Mouse (Mus musculus) forelimb bud, embryonic 11.5 days (tissue): ENCODE data around the gene Mt2.

Experiments used
- DNase-seq: peaks from one replicate; pipeline ENCODE4 v3.0.0-alpha.2; 2012; ENCODE audit warnings: low read depth, low spot score

Mt2 gene

DNA sequence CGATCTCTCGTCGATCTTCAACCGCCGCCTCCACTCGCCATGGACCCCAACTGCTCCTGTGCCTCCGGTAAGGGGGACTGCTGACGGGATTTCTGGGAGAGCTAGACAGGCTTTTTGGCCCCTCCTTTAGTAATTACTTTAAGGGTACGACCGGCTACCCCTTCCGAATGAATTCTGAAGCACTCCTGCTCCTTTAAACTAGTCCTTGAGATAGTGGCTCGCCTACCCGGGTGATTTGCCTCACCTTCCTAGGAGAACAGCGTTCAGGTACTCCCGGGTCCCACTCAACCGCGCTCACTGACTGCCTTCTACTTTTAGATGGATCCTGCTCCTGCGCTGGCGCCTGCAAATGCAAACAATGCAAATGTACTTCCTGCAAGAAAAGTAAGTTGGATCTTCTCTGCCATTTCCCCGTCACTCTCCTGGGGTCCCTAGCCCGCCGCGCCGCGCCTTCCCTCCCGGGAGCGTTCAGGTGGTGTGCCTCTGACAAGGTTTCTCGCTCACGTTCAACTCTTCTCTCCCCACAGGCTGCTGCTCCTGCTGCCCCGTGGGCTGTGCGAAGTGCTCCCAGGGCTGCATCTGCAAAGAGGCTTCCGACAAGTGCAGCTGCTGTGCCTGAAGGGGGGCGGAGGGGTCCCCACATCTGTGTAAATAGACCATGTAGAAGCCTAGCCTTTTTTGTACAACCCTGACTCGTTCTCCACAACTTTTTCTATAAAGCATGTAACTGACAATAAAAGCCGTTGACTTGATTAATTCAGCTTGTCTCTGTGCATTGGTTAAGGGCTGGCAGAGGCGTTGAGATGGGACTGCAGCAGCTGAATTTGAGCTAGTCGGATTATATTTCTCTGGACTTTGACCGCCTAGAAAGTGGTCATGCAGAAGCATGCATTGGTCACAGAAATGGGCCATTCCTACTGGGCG lies 607 bp downstream of the Mt2 start:
- DNase-seq: no peak

DNA sequence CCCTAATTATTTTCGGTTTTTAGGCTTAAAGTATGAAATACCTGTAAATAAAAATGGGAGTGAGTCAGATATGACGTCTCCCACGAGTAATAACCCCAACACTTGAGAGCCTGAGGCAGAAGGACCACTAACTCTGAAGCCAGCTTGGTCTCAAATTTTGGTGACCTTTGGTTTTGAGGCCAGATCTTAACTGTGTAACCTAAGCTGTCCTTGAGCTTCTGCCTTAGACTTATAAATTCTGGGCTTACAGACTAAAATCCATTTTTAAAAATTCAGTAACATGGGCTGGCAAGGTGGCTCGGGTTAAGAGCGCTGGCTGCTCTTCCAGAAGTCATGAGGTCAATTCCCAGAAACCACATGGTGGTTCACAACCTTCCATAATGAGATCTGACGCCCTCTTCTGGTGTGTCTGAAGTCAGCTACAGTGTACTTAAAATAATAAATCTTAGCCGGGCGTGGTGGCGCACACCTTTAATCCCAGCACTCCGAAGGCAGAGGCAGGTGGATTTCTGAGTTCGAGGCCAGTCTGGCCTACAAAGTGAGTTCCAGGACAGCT lies 1.5 kb downstream of the Mt2 start:
- DNase-seq: no peak

DNA sequence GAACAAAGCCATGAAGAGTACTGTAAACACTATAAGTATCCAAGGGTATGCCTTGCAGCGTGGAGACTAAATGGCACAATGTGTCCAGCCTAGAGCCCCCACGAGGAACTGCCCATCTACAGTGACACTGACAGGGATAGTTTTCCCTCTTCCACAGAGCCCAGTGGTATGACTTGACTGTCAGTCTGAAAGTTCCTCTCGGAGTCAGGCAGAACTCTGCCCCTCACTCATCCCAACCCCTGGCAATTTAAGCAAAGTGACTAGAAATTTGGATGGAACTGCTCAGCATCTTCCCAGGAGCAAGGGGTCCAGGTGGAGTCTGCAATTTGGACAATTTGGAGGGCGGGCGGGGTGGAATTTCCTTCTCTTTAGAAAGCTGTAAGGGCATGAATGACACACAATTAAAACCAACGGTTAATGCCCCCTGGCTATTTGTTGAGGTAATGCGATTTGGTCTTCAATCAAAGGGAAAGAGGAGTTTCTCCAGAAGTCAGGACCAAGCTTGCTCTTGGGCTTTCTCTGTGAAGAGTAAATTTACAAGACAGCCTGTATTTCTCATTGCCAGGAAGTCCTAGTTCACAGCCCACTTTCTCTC lies 2.3 kb downstream of the Mt2 start:
- DNase-seq: no peak

DNA sequence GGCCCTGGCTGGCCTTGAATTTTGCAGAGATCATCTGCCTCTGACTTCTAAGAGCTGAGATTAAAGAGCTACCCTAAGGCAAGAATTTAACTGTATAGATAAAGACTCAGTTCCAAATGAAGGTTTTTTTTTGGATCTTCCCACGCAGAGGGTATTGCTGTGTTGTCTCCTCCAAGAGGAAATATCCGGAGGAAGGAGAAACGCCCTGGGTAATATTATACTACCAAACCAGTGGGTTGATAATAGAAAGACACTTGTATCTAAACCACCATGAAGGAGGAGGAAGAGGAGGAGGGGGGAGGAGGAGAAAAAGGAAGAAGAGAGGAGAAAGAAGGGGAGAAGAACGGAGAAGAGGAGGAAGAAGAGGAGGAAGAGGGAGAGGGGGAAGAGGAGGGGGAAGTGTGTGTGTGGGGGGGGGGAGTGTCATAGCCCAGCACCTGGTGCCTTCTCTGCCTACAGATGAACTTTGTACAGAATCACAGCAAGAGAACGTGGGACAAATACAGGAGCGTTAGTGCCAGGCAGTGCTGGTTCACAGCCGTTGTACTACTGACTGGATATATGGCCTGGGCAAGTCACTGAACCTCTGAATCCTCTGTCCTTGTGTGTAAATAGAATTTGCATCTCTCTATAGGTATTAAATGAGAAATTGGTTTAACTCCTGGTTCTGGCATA lies 5.4 kb downstream of the Mt2 start:
- no peak for DNase-seq

DNA sequence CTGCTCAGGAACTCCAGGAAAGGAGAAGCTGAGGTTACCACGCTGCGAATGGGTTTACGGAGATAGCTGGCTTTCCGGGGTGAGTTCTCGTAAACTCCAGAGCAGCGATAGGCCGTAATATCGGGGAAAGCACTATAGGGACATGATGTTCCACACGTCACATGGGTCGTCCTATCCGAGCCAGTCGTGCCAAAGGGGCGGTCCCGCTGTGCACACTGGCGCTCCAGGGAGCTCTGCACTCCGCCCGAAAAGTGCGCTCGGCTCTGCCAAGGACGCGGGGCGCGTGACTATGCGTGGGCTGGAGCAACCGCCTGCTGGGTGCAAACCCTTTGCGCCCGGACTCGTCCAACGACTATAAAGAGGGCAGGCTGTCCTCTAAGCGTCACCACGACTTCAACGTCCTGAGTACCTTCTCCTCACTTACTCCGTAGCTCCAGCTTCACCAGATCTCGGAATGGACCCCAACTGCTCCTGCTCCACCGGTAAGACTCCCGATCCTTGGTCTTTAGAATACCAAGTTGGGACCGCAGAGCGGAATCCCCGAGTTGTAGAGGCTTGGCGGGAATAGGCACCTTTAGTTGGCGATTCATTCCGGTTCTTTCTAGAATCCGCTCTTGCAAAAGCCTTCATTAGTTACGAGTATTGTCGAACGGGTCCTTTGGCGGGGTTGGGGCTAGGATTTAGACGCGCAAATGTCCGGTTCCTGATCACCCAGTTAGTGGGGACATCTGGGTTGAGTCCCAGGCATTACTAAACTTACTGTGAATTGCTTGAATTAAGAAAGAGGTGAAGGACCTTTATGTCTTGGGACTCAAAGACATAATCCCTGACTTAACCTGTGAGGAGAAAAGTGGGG lies 6.6 kb downstream of the Mt2 start, which contains the start of gene Mt1:
Mt1 (plus strand) TSS at position 226 of the 856 bp plus-strand sequence.
- peak; percentile 66 for DNase-seq

DNA sequence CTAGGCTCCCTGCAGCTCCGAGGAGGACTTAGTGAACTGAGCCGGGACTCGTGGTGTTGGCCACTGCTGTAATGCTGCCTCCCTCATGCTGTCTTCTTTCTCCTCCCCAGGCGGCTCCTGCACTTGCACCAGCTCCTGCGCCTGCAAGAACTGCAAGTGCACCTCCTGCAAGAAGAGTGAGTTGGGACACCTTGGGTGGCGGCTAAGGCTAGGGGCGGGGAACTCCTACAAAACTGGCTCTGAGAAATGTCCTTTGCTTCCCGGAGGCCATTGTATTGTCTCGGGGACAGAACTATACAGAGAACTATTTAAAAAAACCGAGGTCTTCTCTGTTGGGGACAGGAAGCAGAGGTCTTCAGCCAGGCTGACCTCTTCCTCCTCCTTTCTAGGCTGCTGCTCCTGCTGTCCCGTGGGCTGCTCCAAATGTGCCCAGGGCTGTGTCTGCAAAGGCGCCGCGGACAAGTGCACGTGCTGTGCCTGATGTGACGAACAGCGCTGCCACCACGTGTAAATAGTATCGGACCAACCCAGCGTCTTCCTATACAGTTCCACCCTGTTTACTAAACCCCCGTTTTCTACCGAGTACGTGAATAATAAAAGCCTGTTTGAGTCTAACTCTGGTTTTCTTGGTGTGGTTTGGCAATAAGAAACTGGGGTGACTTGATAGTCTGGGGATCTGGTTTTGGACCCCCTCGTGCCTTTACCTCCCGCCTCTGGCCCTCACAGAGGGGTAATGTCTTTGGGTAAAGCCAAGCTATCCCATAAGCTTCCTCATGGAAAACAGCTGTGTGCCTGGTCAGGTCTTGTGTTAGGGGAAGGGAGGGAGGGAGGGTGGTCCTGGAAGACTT lies 7.5 kb downstream of the Mt2 start:
- no peak for DNase-seq

DNA sequence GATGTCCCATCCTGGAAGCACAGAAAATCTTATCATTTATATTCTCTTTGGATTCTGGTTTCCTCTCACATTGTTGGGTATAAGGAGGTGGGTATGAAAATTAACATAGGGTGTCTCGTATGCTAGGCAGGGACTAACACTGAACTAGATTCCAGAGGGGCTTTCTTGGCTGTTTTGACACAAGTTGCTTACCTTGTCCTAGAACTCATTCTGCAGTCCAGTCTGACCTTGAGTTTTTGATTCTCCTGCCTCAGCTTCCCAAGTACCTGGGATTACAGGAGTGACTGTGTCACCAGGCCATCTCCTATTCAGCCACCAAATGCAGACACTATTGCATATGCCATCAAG lies 8.1 kb downstream of the Mt2 start:
- no peak for DNase-seq

DNA sequence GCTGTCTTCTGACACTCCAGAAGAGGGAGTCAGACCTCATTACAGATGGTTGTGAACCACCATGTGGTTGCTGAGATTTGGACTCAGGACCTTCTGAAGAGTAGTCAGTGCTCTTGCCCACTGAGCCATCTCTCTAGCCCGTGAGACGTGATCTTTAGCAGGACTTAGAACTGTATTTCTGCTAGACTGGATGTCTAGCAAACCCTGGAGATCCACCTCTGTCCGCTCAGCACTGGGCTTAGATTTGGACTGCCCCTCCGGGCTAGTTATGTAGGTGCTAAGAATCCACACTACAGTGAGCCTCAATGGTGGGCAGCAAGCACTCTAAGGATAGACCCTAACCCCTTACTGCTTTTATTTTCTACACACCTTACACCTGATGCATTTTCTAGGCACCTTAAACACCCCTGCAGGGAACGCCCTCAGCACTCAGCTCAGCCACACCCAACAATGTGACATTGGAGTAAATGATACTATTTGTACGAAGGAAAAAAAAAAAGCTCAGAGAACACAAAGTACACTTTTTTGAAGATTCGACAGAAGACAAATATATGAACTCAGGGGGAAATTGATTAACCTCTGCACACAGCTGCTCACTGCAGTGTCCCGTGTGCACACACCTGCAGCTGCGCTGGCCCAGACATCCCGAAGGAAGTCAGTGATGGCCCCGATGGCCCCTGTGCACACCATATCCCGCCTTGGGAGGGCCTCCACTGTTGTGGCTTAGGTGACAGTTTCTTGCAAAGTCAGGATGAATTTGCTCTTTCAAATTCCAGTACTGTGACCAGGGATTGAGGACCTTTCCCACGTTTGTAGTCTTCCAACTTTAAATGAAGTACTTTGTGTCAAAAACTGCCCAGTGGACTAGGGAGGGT lies 9.8 kb downstream of the Mt2 start:
- DNase-seq: no peak

DNA sequence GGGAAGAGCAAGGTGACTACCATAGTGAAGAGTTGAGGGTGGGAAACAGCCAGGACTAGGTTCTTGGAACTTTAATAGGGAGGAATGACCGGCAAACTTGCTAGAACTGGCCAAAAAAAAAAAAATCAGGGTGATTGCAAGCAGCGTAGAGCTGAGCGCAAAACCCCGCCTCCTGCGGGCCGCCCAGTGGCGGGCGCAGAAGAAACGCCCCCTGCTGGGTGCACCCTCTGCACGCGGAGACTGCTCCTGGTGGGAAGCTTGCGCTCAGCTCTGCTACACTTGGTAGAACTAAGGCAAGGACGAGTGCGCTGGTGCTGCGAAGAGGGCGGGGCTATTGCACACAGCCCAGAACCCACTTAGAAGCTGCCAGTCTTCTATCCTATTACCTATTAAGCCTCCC lies 10.7 kb downstream of the Mt2 start:
- no peak for DNase-seq

DNA sequence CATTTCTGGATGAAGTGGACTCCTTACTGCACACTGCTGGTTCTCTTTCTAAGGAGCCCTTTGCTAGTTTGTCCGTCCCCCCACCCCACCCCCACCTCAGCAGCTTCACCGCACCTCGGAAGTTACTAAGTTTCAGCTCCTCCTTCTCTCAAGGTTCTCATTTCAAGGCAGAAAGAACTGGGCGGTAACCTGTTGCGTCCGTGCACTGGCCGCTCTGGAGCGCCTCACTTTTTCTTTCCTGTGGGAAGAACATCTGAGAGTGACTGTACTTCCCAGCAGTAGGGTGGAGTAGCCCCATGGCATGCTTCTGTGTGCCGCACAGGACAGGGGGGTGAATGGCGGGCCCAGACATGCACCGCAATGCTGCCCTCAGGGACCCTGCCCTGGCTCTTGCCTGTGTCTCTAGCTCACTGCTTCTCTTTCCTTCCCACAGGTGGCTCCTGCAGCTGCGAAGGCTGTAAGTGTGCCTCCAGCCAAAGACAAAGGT lies 11.9 kb downstream of the Mt2 start:
- DNase-seq: no peak

DNA sequence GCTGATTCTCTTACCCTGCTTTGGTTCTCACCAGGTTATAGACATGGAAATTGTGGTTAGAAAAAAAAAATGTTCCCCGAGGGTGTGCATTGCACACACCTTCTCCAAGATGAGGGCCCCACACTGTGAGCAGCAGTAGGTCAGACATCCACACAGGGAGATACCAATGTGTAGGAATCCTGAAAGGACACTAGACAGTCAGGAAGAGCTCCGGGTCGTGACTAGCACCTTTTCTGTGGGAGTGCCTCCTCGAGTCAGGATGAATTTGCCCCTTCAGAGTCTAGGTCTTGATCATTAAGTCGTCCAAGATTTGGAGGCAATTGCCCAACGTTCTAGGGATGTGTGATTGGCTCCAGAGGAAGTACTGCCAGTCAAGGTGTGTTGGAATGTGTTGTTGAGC lies 13.3 kb downstream of the Mt2 start:
- DNase-seq: no peak

DNA sequence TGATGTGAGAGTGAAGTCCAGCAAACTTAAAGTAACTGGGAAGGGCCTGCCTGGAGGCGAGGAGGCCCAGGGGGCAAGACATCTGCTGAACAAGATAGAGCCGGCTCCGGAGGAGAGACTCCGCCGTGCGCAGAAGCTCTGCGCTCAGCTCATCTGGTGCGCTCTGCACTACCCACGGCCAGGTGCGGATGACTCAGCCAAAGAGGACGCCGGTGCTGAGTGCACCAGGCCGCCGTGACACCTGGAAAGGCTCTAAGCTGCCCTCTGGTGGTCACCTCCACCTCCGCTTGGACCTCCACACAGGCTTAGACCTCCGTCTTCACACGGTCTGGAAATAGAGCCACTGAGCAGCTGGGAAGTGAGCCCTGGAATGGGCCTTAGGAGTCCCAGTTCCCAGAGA lies 14.1 kb downstream of the Mt2 start:
- DNase-seq: peak; percentile 75

DNA sequence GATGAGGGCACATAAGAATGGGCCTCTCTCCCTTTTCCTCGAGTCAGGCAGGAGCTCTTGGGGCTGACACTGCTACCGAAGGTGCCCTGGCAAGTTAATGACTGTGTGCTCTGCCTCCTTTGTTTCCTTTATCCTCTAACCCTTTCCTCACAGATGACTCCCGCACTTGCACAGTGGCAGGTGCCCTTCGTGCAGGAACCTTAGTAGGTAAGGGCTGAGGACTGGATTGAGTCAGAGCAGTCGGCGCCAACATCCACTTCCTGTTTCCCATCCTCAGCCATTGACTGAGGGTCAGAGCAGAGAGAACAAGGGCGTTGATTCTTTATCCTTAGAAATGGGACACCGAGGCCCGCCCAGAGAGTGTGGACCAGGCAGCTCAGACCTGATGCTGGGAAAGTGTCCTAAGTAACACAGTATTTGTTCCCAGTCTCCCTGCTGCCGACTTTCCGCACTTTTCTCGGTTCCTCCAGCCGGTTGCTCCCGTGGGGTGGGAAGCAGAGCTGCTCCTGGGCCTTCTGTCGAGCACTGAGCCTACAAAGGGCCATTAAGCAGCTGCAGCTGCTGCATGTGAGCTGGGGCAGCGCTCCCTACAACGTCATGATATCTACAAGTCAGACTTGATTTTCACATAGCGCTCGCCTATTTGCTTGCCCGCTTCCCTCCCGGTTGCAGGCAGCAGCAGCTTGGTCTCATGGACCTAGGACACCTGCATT lies 15.0 kb downstream of the Mt2 start:
- DNase-seq: no peak

DNA sequence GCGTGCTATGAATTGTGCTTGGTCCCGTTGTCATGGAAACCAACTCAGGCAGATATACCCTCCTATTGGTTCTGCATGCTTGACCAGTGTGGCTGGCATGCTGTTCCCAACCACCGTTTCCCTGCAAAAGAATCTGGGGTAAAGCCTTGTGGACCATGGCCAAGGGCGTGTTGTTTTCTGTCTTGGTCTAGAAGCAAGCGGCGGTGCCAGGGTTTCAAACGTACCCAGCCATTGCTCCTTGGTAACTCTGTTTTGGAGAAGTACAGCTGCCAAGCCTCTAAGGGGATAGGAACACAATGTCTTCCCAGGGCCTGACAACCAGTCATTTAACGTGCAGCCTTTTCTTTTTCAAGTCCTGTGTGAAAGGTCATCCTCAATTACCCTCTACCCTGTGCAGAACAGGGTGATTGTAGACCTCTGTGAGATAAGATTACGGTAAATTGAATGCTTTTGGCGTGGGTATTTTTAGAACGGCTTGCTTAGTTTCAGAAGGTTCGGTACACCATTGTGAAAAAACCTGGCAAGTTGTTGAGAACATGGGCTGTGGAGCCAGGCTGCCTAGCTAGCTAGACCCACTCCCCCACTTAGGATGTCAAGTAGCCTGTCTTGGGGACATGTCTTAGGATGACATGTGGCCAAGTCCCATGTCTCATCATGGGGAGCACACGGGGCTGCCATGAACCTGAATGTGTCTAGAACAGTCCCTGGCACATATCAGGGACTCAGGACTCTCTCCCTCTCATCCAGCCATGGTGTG lies 17.0 kb downstream of the Mt2 start:
- no peak for DNase-seq

DNA sequence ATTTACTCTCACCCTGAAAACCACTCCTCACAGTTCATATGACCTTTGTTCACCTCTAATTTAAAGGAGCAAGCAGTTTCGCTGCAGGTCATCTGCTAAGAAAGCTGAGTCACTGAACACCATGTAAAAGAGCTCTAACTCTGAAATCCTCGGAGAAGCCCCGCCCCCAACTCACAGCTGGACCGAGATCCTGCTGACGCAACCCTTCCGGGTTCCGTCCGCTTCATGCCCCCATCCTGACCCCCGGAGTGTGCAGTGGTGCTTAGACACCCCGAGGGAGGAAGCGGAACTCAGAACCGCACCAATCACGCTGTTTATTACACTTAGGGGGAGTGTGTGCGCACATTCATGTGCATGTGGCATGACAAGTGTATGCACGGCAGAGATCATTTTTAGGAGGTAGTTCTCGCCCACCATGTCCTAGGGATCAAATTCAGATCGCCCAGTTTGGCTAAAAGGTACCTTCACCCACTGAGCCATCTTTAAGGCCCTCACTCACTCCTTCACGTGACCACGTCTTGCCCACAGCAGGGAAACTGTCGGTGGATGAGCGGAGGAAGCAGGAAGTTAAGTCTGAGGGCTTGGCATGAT lies 18.7 kb downstream of the Mt2 start:
- no peak for DNase-seq

DNA sequence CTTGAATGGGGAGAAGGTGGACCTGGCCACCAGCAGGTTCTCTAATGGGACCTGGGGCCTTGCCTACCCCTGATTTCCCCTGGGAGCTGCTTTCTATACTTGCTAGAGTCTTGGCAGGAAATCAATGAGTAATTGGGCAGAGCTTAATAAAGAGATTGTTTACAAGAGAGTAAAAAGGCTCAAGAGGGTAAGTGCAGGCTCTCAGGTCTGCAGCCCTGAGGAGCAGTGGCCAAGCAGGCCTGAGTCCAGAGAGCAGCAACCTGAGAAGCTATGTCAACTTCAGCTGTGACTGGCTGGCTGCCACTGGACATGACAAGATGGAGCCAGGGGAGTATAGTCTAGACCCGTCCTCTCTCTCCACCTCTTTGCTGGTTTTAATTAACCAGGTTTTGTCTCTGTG lies 20.5 kb downstream of the Mt2 start:
- no peak for DNase-seq

DNA sequence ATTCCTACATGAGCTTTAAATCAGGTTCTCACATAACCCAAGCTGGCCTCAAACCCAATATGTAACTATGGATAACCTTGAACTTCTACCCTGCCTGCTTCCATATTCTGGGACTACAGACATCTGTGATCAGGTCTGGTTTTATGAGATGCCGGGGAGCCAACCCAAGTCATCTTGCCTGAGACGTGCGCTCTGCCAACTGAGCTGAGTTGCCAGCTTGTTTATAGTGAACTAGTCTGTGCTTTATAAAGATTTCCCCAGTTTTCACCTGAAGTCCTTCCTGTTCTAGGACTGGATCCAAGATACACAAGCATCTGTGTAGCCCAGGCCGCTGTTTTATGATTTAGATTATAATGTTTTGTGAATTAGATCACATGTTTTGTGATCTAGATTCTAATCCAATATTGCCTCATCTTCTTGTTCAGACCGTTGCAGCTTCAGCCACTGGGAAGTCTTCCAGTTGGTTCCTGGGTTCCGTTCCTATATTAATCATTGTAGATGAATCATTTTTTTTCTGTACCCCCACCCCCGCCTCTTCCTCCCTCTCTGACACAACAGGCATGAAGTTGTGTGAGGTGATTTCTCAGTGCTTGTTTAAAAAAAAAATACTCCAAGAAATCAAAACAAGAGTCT lies 22.2 kb downstream of the Mt2 start:
- DNase-seq: no peak
